Mouse (Mus musculus) hindbrain, embryonic 10.5 days (tissue): Measurements from ENCODE around the gene Olfr683. TPM values are rescaled to one million over a fixed set of nuclear protein-coding genes. Genes with fewer than 3 reads are reported as not detected.
"Not testable (repeated sequence)": the region's sequence is repeated elsewhere in the genome, so short reads cannot be mapped to it uniquely, and the experiment has no call there.

ENCODE experiments used
- DNase-seq: peaks from one replicate; pipeline ENCODE4 v3.0.0-alpha.2; 2017; ENCODE audit warnings: low spot score
- H3K27ac ChIP-seq: fragments of 300-500 bp; sonication (generic); 2 replicates; pipeline ENCODE4 v1.5.1; 2016; ENCODE audit warnings: mild to moderate bottlenecking, moderate library complexity
- H3K27me3 ChIP-seq: fragments of 300-500 bp; sonication (generic); 2 replicates; pipeline ENCODE4 v1.6.1; 2016; ENCODE audit warnings: mild to moderate bottlenecking; ENCODE audit not compliant: poor library complexity, insufficient read depth, severe bottlenecking
- H3K36me3 ChIP-seq: fragments of 300-500 bp; sonication (generic); 2 replicates; pipeline ENCODE4 v1.6.1; 2016; ENCODE audit warnings: mild to moderate bottlenecking, moderate library complexity
- H3K4me1 ChIP-seq: fragments of 300-500 bp; sonication (generic); replicated peaks from 2 replicates; pipeline ENCODE4 v1.6.1; 2016; ENCODE audit warnings: mild to moderate bottlenecking
- H3K4me3 ChIP-seq: fragments of 300-500 bp; sonication (generic); 2 replicates; pipeline ENCODE4 v1.5.1; 2016; ENCODE audit warnings: mild to moderate bottlenecking, moderate library complexity
- H3K9me3 ChIP-seq: fragments of 300-500 bp; sonication (generic); 2 replicates; pipeline ENCODE4 v1.6.1; 2016; ENCODE audit warnings: mild to moderate bottlenecking, moderate library complexity
- WGBS: fragments of 180-500 bp; shearing (Covaris S2); methylation state at CpG from one replicate; pipeline ENCODE4 v1.1.7; 2016; 5-methylcytosine and 5-hydroxymethylcytosine counted together
- polyA plus RNA-seq: library from polyadenylated mRNA; unstranded; fragments of >200 nt; fragmentation: Nextera tagmentation; extraction: Ambion mirVana; gene quantifications from 2 replicates; pipeline ENCODE4 v1.2.1, GENCODE M21; 2016

Gene Olfr683
- not detected in 2 replicates for polyA plus RNA-seq

DNA sequence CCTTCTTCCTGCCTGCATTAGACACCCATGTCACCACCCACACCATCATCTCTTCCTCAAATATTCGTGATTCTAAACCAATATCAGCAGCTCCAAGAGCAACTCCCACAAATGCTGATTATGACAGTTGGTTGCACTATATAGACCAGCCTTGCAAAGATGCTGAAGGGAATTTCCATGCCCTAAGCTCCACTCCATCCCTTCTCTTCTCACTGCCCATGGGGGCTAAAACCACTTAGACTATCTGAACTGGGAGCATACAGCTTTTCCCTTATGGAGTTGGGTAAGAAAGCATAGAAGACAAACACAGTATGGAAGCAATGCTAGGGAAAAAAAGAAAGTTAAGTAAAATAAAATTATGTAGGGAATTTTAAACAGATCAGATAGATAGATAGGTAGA, at the start of gene Olfr683:
TSS of gene Olfr683 (minus strand) at position 101 of the 400 bp plus-strand sequence.
- H3K36me3 ChIP-seq = no peaks in the 10 kb centered on the region
- no peaks in the 10 kb centered on the region for H3K9me3 ChIP-seq
- no peak for DNase-seq
- 70% methylated on average over 1 of the region's 1 CpGs for WGBS
- H3K27me3 ChIP-seq = no peaks in the 10 kb centered on the region
- H3K27ac ChIP-seq = no peak within 1 kb of the TSS
- H3K4me3 ChIP-seq = no peak within 1 kb of the TSS
- H3K4me1 ChIP-seq = no peaks in the 10 kb centered on the region

DNA sequence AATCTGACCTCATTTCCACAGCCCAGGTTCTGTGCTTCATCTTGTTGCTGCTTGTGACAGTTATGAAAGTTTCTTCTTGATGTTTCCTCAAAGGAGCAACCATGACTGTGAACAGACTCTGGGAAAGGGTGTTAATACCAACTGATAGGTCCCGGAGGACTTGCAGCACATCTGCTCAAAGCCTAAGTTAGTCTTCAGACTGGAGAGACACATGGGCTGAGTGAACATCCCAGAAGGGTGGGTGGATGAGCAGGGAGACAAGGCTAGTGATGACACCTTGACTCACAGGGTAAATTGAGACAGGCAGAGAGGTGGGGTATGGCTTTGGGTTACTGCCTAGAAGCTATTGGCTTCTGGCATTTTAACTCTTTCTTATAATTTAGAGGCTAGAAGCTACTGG, 39.1 kb upstream of the Olfr683 start, which contains the start of gene Olfr685:
TSS of gene Olfr685 (minus strand) at position 101 of the 400 bp plus-strand sequence.
- 91% methylated on average over 1 of the region's 1 CpGs for WGBS
- Histone ChIP-seq H3K9me3 (no peaks in the 10 kb centered on the region), H3K4me3 (no peak within 1 kb of the TSS), H3K36me3 (no peaks in the 10 kb centered on the region), H3K27me3 (no peaks in the 10 kb centered on the region), H3K4me1 (no peaks in the 10 kb centered on the region), H3K27ac (no peak within 1 kb of the TSS)
- DNase-seq = no peak

DNA sequence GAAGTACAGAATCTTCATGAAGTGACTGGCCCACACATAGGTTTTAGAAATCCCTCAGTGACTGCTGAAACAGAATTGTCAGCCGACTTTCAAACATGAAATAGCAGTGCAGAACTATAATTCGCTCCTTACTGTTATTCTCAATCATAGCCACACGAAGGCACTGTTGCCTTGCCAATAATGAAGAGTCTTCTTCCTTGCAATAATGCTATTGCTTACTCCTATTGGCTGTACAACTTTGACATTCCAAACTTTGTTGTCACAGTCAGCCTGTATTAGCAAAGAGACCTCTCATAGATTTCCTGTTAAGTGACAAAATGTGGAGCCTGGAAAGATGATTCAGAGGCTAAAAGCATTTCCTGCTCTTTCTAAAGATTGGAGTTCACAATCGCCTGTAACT, 24.0 kb upstream of the Olfr683 start:
- no peaks in the 10 kb centered on the region for H3K36me3 ChIP-seq
- DNase-seq = no peak
- WGBS = 57% methylated on average over 4 of the region's 4 CpGs
- H3K4me1 ChIP-seq = no peaks in the 10 kb centered on the region
- no peaks in the 10 kb centered on the region for H3K9me3 ChIP-seq
- H3K4me3 ChIP-seq = no peak overlapping the region
- H3K27ac ChIP-seq = no peak overlapping the region
- H3K27me3 ChIP-seq = no peaks in the 10 kb centered on the region

DNA sequence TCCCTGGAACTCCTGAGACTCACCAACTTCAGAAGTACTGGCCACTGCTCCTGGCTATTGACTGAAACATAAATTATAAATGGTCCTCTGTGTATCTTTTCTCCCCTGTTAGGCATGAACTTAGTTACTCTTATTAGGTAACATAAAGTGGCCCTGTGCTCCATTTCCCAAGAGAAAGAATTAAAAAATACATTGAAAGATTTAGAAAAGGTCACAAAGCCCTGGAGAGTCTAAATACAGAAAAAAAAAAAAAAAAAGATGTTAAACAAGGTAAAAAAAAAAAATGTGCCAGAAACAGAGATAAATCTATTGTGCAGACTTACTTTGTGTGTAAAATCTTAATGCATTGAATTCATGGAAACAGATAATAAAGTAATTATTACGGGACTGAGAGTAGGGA, 16.7 kb upstream of the Olfr683 start, which contains the start of gene Olfr684:
TSS of gene Olfr684 (minus strand) at position 101 of the 400 bp plus-strand sequence.
- H3K4me3 ChIP-seq = no peak within 1 kb of the TSS
- H3K4me1 ChIP-seq = no peaks in the 10 kb centered on the region
- DNase-seq = no peak
- H3K27ac ChIP-seq = no peak within 1 kb of the TSS
- H3K36me3 ChIP-seq = no peaks in the 10 kb centered on the region
- no peaks in the 10 kb centered on the region for H3K27me3 ChIP-seq
- H3K9me3 ChIP-seq = no peaks in the 10 kb centered on the region
- 74% methylated on average over 1 of the region's 1 CpGs for WGBS

DNA sequence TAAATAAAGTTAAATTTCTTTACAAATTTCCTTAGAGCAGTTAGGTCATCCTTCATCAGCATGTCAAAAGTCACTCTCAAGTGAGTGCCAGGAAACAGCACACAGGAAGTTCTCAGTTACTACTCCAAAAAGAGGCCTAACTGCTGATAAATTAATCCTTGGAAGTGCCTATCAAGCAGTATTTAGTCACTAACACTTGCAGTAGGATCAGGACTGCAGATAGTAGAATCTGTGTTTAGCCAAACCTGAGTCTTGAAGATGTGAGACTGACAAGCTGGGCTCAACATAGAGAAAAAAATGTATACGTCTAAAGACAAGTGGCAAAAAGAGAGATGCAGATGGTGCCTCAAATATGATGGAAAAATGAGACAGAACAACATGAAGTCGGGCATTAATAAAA, 5.5 kb downstream of the Olfr683 start:
- Histone ChIP-seq H3K9me3 (no peaks in the 10 kb centered on the region), H3K4me1 (no peaks in the 10 kb centered on the region), H3K36me3 (no peaks in the 10 kb centered on the region), H3K4me3 (no peak overlapping the region), H3K27ac (no peak overlapping the region), H3K27me3 (no peaks in the 10 kb centered on the region)
- WGBS = 88% methylated on average over 2 of the region's 2 CpGs
- no peak for DNase-seq

DNA sequence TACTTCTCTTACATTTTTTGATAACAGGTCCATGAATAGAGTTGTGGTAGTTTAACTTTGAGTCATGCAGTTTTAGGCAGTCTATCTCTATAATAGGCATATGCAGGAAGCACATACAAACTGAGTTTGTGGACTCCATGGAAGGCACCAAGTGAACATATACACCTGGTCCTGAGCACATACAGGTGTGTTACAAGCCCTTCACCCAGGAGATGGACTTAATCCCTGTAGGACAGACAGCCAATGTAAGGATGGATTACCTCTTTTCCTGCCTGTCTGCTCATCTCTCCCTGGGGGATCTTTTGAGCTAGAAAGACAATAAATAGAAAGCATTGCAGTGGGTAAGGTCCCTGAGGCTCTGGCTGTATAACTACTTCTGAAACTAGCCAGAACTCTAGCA, 30.3 kb downstream of the Olfr683 start, which contains the start of gene Olfr681:
TSS of gene Olfr681 (plus strand) at position 301 of the 400 bp plus-strand sequence.
- Histone ChIP-seq H3K4me1 (no peaks in the 10 kb centered on the region), H3K27me3 (no peaks in the 10 kb centered on the region), H3K4me3 (no peak within 1 kb of the TSS), H3K9me3 (no peaks in the 10 kb centered on the region), H3K36me3 (no peaks in the 10 kb centered on the region), H3K27ac (no peak within 1 kb of the TSS)
- DNase-seq = no peak

DNA sequence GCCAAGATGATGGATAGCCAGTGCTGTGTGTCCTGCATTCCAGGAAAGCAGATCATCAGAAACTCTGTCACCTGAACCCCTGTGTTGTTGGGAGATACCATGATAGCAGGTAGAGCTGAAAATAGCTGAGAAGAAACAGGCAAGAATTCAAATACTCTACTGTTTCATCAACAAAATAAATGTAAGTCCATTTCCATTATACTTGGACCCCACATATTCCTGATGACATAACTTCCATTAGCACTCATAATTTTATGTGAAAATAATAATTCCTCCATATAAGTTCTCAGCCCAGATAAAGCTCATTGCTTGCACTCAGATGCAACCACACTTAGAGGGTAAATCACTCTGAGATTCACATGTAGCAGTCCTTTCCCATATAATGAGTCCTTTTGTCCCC, 54.1 kb downstream of the Olfr683 start, which contains the start of gene Olfr680-ps1:
TSS of gene Olfr680-ps1 (minus strand) at position 101 of the 400 bp plus-strand sequence.
- not testable (repeated sequence) for H3K4me1 ChIP-seq, H3K27me3 ChIP-seq, H3K9me3 ChIP-seq, H3K36me3 ChIP-seq, H3K4me3 ChIP-seq, H3K27ac ChIP-seq, DNase-seq

Other genes with a start within 250 kb of the Olfr683 start
- not detected in 2 replicates for gene Olfr667, start 225.5 kb downstream of the Olfr683 start, polyA plus RNA-seq
- gene Olfr668, start 219.0 kb downstream of the Olfr683 start, polyA plus RNA-seq = not detected in 2 replicates
- not detected in 2 replicates for gene Olfr669, start 212.8 kb downstream of the Olfr683 start, polyA plus RNA-seq
- gene Olfr670, start 184.4 kb downstream of the Olfr683 start, polyA plus RNA-seq = not detected in 2 replicates
- not detected in 2 replicates for gene Olfr671, start 167.9 kb downstream of the Olfr683 start, polyA plus RNA-seq
- gene Olfr672, start 145.0 kb downstream of the Olfr683 start, polyA plus RNA-seq = not detected in 2 replicates
- not detected in 2 replicates for gene Olfr675, start 118.6 kb downstream of the Olfr683 start, polyA plus RNA-seq
- gene Olfr676, start 114.3 kb downstream of the Olfr683 start, polyA plus RNA-seq = not detected in 2 replicates
- gene Olfr677, start 95.6 kb downstream of the Olfr683 start, polyA plus RNA-seq = not detected in 2 replicates
- not detected in 2 replicates for gene Olfr678, start 82.5 kb downstream of the Olfr683 start, polyA plus RNA-seq
- not detected in 2 replicates for gene Olfr679, start 65.8 kb downstream of the Olfr683 start, polyA plus RNA-seq
- gene Olfr680-ps1, start 54.2 kb downstream of the Olfr683 start, polyA plus RNA-seq = not detected in 2 replicates
- not detected in 2 replicates for gene Olfr681, start 30.2 kb downstream of the Olfr683 start, polyA plus RNA-seq
- gene Olfr684, start 16.6 kb upstream of the Olfr683 start, polyA plus RNA-seq = not detected in 2 replicates
- not detected in 2 replicates for gene Olfr685, start 39.0 kb upstream of the Olfr683 start, polyA plus RNA-seq
- not detected in 2 replicates for gene Olfr686, start 60.5 kb upstream of the Olfr683 start, polyA plus RNA-seq
- gene Olfr688, start 141.1 kb upstream of the Olfr683 start, polyA plus RNA-seq = not detected in 2 replicates
- gene Olfr689, start 164.2 kb upstream of the Olfr683 start, polyA plus RNA-seq = not detected in 2 replicates
- not detected in 2 replicates for gene Olfr690, start 187.1 kb upstream of the Olfr683 start, polyA plus RNA-seq
- not detected in 2 replicates for gene Olfr691, start 195.3 kb upstream of the Olfr683 start, polyA plus RNA-seq
- gene Olfr692, start 221.2 kb upstream of the Olfr683 start, polyA plus RNA-seq = not detected in 2 replicates
- gene Gm5901, start 228.0 kb upstream of the Olfr683 start, polyA plus RNA-seq = not detected in 2 replicates